Mouse (Mus musculus): ENCODE measurements around the gene Ccdc157. TPM values are rescaled to one million over a fixed set of nuclear protein-coding genes. Genes with fewer than 3 reads are reported as not detected.

The Ccdc157 gene
- total RNA-seq, 2 experiments from 2014 or later = 3.2 to 3.4 TPM

GRCm38 (mm10) chr11:4164701-4165100, 4.6 kb upstream of the Ccdc157 start:
- no peak for DNase-seq
- no peak overlapping the region for H3K27ac ChIP-seq
- no peak for TF ChIP-seq CTCF (IDR thresholded peaks at IDR 0.05)
- no peak overlapping the region for H3K4me3 ChIP-seq
- intact Hi-C loops (cut with DNase I) = loop anchor here (10.0 kb wide), 1 partner anchor 50 kb away; the partner anchor contains the start of gene Castor1

GRCm38 (mm10) chr11:4160758-4161480, 826 bp upstream of the Ccdc157 start:
- H3K4me3 ChIP-seq = peak overlapping the region; percentile 98
- H3K27ac ChIP-seq = peak overlapping the region; percentile 89
- intact Hi-C loops (cut with DNase I) = loop anchor here (1.0 to 10.0 kb wide), 2 partner anchors 26 to 54 kb away; partner anchors contain the start of genes Castor1 and Rnf215
- no peak for TF ChIP-seq CTCF (IDR thresholded peaks at IDR 0.05)
- DNase-seq = no peak

GRCm38 (mm10) chr11:4158676-4159075, 1.4 kb downstream of the Ccdc157 start:
- Histone ChIP-seq H3K27ac (no peak overlapping the region), H3K4me3 (no peak overlapping the region)
- DNase-seq = no peak
- intact Hi-C loops (cut with DNase I) = no loop called here
- TF ChIP-seq CTCF (IDR thresholded peaks at IDR 0.05) = no peak

- no peak overlapping the region for H3K27ac ChIP-seq
- DNase-seq = no peak
- TF ChIP-seq CTCF (IDR thresholded peaks at IDR 0.05) = no peak
- intact Hi-C loops (cut with DNase I) = no loop called here
- H3K4me3 ChIP-seq = no peak overlapping the region
Measured at GRCm38 (mm10) chr11:4155641-4156040, 4.5 kb downstream of the Ccdc157 start.

- DNase-seq = no peak
- TF ChIP-seq CTCF (IDR thresholded peaks at IDR 0.05) = no peak
- intact Hi-C loops (cut with DNase I) = no loop called here
- H3K4me3 ChIP-seq = no peak overlapping the region
- no peak overlapping the region for H3K27ac ChIP-seq
Measured at GRCm38 (mm10) chr11:4153694-4154093, 6.4 kb downstream of the Ccdc157 start.

- H3K27ac ChIP-seq = no peak overlapping the region
- H3K4me3 ChIP-seq = no peak overlapping the region
- DNase-seq = no peak
- intact Hi-C loops (cut with DNase I) = no loop called here
- no peak for TF ChIP-seq CTCF (IDR thresholded peaks at IDR 0.05)
Measured at GRCm38 (mm10) chr11:4149886-4150285, 10.2 kb downstream of the Ccdc157 start.

GRCm38 (mm10) chr11:4148536-4149156, 11.4 kb downstream of the Ccdc157 start:
- no peak for TF ChIP-seq CTCF (IDR thresholded peaks at IDR 0.05)
- no peak for DNase-seq
- intact Hi-C loops (cut with DNase I) = no loop called here

GRCm38 (mm10) chr11:4148120-4148519, 12.0 kb downstream of the Ccdc157 start:
- H3K4me3 ChIP-seq = peak overlapping the region; percentile 2; the same call in 1 of the 2 replicates
- no peak for TF ChIP-seq CTCF (IDR thresholded peaks at IDR 0.05)
- peak overlapping the region; percentile 74 for H3K27ac ChIP-seq
- no peak for DNase-seq
- intact Hi-C loops (cut with DNase I) = no loop called here

More at GRCm38 (mm10) chr11:4148536-4149156, 11.4 kb downstream of the Ccdc157 start:
- Histone ChIP-seq H3K4me3 (no peak overlapping the region; the same call in 1 of the 2 replicates), H3K27ac (peak overlapping the region; percentile 74)

- H3K4me3 ChIP-seq = no peak overlapping the region
- no peak for TF ChIP-seq CTCF (IDR thresholded peaks at IDR 0.05)
- peak overlapping the region; percentile 74; the same call in 1 of the 2 replicates for H3K27ac ChIP-seq
- DNase-seq = no peak
- intact Hi-C loops (cut with DNase I) = no loop called here
Measured at GRCm38 (mm10) chr11:4147098-4147497, 13.0 kb downstream of the Ccdc157 start.

GRCm38 (mm10) chr11:4146381-4146780, 13.7 kb downstream of the Ccdc157 start:
- no peak overlapping the region for H3K27ac ChIP-seq
- TF ChIP-seq CTCF (IDR thresholded peaks at IDR 0.05) = no peak
- DNase-seq = peak; percentile 34
- no peak overlapping the region for H3K4me3 ChIP-seq
- intact Hi-C loops (cut with DNase I) = no loop called here

GRCm38 (mm10) chr11:4143281-4144062, 16.6 kb downstream of the Ccdc157 start:
- intact Hi-C loops (cut with DNase I) = no loop called here
- no peak overlapping the region for H3K4me3 ChIP-seq
- TF ChIP-seq CTCF (IDR thresholded peaks at IDR 0.05) = no peak
- H3K27ac ChIP-seq = no peak overlapping the region
- no peak for DNase-seq

- no peak for DNase-seq
- intact Hi-C loops (cut with DNase I) = no loop called here
- no peak for TF ChIP-seq CTCF (IDR thresholded peaks at IDR 0.05)
- Histone ChIP-seq H3K4me3 (no peak overlapping the region), H3K27ac (no peak overlapping the region)
Measured at GRCm38 (mm10) chr11:4142352-4142751, 17.7 kb downstream of the Ccdc157 start.

- no peak for TF ChIP-seq CTCF (IDR thresholded peaks at IDR 0.05)
- DNase-seq = no peak
- intact Hi-C loops (cut with DNase I) = no loop called here
- Histone ChIP-seq H3K27ac (no peak overlapping the region), H3K4me3 (no peak overlapping the region)
Measured at GRCm38 (mm10) chr11:4141505-4141904, 18.6 kb downstream of the Ccdc157 start.

Data from gastrocnemius, adult 2 months (tissue).